Mouse (Mus musculus) E14TG2a.4 (cell line): ENCODE measurements around the gene Galnt11.

Experiments
- H3K27me3 ChIP-seq: 2 replicates; pipeline ENCODE4 v1.6.1; 2014; ENCODE audit warnings: low read length, control low read depth; ENCODE audit not compliant: insufficient read depth
- H3K36me3 ChIP-seq: 2 replicates; pipeline ENCODE4 v1.6.1; 2014; ENCODE audit warnings: low read length, control low read depth; ENCODE audit not compliant: insufficient read depth
- H3K4me1 ChIP-seq: replicated peaks from 2 replicates; pipeline ENCODE4 v1.6.1; 2014; ENCODE audit warnings: low read depth, low read length, control low read depth
- H3K4me3 ChIP-seq: replicated peaks from 2 replicates; pipeline ENCODE4 v1.5.1; 2014; ENCODE audit warnings: mild to moderate bottlenecking, low read length
- H3K9me3 ChIP-seq: 2 replicates; pipeline ENCODE4 v1.6.1; 2014; ENCODE audit warnings: low read length, control low read depth
- CTCF ChIP-seq: conservative IDR thresholded peaks from 2 replicates; pipeline ENCODE4 v1.5.1; 2014; ENCODE audit warnings: low read length
- NANOG ChIP-seq: IDR thresholded peaks from 2 replicates; pipeline ENCODE4 v1.6.1; 2014; ENCODE audit warnings: borderline replicate concordance, low read length, mixed read lengths
- POU5F1 ChIP-seq: IDR thresholded peaks from 2 replicates; pipeline ENCODE4 v1.6.1; 2014; ENCODE audit warnings: low read length, borderline replicate concordance

The Galnt11 gene

DNA sequence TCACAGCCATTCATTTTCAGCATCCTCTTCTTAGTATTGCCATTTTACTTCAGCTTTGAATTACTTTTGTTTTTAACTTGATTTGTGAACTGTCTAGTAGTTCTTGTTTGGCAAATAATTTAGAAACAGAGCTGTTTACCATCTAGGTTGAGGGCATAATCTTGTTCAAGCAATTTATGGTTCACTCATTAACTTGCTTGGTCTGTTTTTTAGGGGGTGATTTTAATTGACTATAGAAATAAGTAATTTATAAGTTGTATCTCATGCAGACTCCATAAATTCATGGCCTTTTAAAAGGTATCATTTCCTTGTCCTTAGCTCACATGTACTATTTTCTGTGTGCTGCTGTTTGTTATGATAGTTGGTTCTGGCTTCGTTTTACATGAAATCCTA is 24.8 kb downstream of the Galnt11 start:
- Histone ChIP-seq H3K4me3 (no peak overlapping the region), H3K4me1 (no peaks in the 10 kb centered on the region), H3K36me3 (peaks cover 18% of the 10 kb centered on the region), H3K9me3 (no peaks in the 10 kb centered on the region; the same call in 1 of the 2 replicates), H3K27me3 (no peaks in the 10 kb centered on the region)
- TF ChIP-seq NANOG (no peak), POU5F1 (no peak), CTCF (no peak)

DNA sequence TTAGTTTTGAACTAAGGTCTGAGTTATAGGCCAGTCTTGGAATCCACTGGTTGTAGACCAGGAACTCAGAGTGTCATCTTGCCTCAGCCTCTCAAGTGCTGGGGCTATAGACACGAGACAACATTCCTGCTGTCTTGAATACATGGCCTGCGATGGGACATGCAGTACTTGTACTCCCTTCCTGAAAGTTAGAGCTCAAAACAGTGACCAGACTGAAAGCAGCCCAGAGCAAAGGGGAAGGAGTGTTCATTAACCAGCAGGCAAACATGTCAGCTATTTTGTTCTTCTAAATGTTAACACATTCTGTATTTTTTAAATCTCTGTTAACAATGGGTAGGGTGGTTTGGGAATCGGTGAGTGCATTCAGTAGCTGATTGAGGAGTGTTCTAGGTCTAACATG is 25.3 kb downstream of the Galnt11 start:
- Histone ChIP-seq H3K4me3 (no peak overlapping the region), H3K27me3 (no peaks in the 10 kb centered on the region), H3K36me3 (peaks cover 23% of the 10 kb centered on the region), H3K4me1 (no peaks in the 10 kb centered on the region), H3K9me3 (no peaks in the 10 kb centered on the region; the same call in 1 of the 2 replicates)
- TF ChIP-seq CTCF (no peak), POU5F1 (no peak), NANOG (no peak)

DNA sequence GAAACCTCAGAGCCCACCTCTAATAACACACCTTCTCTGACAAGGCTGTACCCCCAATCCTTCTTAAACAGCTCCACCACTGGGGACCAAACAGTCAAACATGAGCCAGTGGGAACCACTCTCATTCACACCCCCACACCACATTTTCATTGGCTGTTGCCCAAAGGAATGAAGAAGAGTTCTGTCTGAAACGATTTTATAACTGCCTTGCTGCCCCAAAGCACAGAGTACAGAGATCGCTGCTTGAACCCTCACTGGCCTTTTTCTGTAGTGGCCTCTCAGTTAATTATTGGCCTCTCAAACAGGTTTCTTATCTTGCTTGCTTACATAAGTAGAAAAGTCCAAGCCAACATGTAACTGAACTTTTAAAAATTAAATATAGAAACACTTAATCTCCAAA is 30.7 kb downstream of the Galnt11 start:
- Histone ChIP-seq H3K4me1 (no peaks in the 10 kb centered on the region), H3K27me3 (no peaks in the 10 kb centered on the region), H3K36me3 (peaks cover 65% of the 10 kb centered on the region), H3K4me3 (no peak overlapping the region), H3K9me3 (no peaks in the 10 kb centered on the region; the same call in 1 of the 2 replicates)
- TF ChIP-seq CTCF (no peak), NANOG (no peak), POU5F1 (no peak)

DNA sequence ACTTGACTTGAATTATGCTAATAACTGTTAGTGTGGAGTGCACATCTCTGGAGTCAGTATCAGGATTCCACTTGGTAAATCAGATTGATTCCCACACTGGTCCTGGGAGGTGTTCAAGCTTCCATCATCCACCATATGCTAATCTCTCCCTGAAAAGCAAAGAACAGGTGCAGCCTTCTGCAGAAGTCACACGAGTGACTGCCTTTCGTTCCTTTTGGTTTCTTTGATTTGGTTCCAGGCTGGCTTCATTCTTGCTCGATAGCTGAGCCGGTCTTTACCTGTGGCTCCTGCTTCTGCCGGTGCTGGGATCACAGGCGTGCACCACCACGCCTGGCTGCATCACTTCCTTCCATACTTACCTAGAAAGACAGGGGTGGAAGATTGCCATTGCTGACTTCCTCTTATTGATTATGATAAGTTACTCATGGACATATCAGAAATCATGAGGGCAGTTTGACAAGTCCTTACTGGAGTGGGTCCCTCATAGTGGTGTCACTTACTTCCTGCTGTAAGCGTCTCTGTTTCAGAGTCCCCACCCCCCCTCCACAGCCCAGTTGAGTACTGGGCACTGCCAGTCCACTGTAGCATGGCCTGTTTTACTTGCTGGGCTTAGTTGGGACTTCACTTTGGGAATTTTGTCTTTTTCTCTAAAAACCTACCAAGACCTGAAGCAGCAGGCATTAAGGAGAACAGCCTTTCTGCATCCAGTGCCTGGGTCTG is 31.3 kb downstream of the Galnt11 start:
- Histone ChIP-seq H3K9me3 (no peaks in the 10 kb centered on the region; the same call in 1 of the 2 replicates), H3K36me3 (peaks cover 65% of the 10 kb centered on the region), H3K4me3 (no peak overlapping the region), H3K27me3 (no peaks in the 10 kb centered on the region), H3K4me1 (peaks cover 5% of the 10 kb centered on the region)
- TF ChIP-seq CTCF: no peak
- no peak for TF ChIP-seq POU5F1
- TF ChIP-seq NANOG: no peak

DNA sequence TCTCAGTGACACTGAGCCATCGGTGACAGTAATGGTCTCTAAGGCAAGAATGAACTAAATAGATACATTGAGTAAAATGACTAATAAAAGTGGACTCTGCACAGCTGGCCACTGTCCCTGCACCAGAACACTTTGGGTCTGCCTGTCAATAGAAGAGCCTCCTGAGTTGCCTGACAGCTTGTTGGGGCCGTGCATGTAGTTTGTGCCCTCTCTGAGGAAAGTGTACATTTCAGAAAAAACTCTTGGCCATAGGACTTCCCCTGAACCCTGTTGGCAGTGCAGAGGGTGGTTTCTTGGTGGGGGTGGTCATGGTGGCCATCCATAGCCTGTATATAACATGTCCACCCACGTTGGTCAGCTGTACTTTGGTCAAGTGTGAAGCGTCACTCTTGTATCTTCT is 32.8 kb downstream of the Galnt11 start:
- H3K4me3 ChIP-seq: no peak overlapping the region
- H3K9me3 ChIP-seq: no peaks in the 10 kb centered on the region; the same call in 1 of the 2 replicates
- no peak for TF ChIP-seq CTCF
- TF ChIP-seq NANOG: no peak
- TF ChIP-seq POU5F1: no peak
- H3K36me3 ChIP-seq: peaks cover 78% of the 10 kb centered on the region
- no peaks in the 10 kb centered on the region for H3K27me3 ChIP-seq
- H3K4me1 ChIP-seq: peaks cover 9% of the 10 kb centered on the region

DNA sequence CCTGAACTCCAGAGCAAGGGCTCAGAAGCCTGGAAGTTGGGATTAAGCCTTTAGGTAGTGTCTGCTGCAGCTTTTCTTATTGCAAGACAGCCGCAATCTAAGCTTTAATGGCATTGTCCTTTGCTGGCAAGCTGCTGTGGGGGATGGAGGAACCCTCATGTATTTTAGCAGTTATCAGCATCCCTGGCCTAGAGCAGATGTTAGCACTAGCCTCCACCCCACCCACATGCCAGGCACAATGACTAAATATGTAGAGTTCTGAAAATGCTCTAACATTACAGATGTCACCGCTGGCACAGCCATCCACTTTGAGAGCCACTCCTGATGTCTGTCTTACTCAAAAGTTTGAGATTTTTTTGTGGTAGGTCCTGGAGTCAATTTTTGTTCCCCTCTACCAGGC is 35.0 kb downstream of the Galnt11 start:
- TF ChIP-seq POU5F1: no peak
- no peak for TF ChIP-seq NANOG
- no peak for TF ChIP-seq CTCF

DNA sequence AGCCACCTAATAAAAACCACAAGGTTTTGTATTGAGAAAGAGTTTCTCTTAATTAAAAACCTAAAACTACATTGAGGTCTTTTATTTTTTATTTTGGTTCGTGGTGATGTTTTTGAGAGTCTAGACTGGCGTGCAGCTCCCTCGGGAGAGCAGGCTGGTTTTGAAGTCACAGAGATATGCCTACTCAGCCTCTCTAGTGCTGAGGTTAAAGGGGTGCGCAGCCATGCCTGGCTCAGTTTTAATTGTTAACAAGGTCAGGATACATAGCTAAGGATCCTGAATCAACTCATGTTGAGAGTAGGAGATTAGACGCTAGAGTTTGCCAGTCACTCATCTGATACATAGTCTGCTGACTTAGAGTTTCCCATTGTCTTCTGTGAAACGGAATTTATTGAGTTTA is 39.7 kb downstream of the Galnt11 start:
- H3K4me1 ChIP-seq: peaks cover 9% of the 10 kb centered on the region
- no peaks in the 10 kb centered on the region for H3K9me3 ChIP-seq
- H3K4me3 ChIP-seq: no peak overlapping the region

More for the DNA sequence above, 35.0 kb downstream of the Galnt11 start:
- H3K36me3 ChIP-seq: peaks cover 72% of the 10 kb centered on the region
- H3K4me3 ChIP-seq: no peak overlapping the region
- H3K9me3 ChIP-seq: no peaks in the 10 kb centered on the region
- H3K4me1 ChIP-seq: peaks cover 9% of the 10 kb centered on the region
- no peaks in the 10 kb centered on the region for H3K27me3 ChIP-seq

DNA sequence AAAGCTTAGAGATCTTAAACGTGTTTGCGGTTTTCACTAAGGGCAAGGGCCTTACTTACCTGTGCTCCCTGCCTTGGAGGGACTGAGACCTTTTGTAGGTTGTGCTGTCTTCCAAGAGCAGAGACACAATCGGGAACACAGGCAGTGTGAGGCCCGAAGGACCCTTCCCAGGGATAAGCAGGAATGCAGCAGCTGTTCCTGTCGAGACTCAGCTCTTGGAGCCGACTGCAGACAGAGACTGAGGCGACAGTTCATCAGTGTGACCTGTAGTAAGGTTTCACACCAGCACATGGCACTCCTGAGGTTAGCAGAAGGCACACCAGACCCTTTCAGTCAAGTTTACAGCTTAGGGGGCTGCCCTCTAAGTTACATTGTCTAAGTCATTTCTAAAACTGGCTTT is 40.6 kb downstream of the Galnt11 start:
- H3K27me3 ChIP-seq: no peaks in the 10 kb centered on the region
- H3K4me3 ChIP-seq: no peak overlapping the region
- TF ChIP-seq CTCF: no peak
- no peak for TF ChIP-seq NANOG
- TF ChIP-seq POU5F1: no peak
- H3K4me1 ChIP-seq: peaks cover 9% of the 10 kb centered on the region
- no peaks in the 10 kb centered on the region for H3K9me3 ChIP-seq
- peaks cover 80% of the 10 kb centered on the region for H3K36me3 ChIP-seq

More for the DNA sequence above, 39.7 kb downstream of the Galnt11 start:
- no peak for TF ChIP-seq NANOG
- no peak for TF ChIP-seq POU5F1
- TF ChIP-seq CTCF: no peak
- no peaks in the 10 kb centered on the region for H3K27me3 ChIP-seq
- peaks cover 74% of the 10 kb centered on the region for H3K36me3 ChIP-seq

DNA sequence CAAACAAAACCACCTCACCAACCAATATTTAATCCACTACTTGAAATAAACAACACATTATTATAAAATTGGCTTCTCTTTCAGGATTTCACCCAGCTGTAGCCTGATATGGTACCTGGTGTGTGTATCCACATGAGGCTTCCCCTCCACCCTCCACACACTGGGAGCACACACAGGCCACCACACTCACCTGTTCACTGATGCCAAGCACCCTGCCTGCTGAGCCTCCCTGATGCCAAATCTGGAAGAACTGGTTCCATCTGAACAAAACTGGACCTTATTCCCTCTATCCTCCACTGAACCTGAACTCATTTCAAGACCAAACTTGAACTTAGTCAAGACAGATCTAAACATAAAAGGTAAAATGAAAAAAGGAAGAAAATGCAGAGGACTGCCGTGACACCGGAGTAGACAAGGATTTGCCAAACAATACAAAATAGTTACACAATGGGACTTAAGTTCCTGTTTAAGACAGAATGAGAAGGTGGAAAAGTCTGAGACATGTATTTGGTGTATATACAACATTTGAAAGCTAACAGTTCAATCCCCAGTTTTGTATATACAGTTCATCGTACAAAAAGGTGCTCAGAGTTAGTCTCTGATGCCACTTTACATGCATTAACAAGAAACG is 46.7 kb downstream of the Galnt11 start:
- TF ChIP-seq CTCF: no peak
- no peak for TF ChIP-seq POU5F1
- no peak for TF ChIP-seq NANOG
- Histone ChIP-seq H3K27me3 (no peaks in the 10 kb centered on the region), H3K4me3 (no peak overlapping the region), H3K4me1 (peaks cover 19% of the 10 kb centered on the region), H3K9me3 (no peaks in the 10 kb centered on the region), H3K36me3 (peaks cover 64% of the 10 kb centered on the region)
